Mouse (Mus musculus) stomach, postnatal 0 days (tissue): ENCODE data around the gene Rnf135. TPM values are rescaled to one million over a fixed set of nuclear protein-coding genes. Genes with fewer than 3 reads are reported as not detected.
A peak's percentile ranks its signal among the peaks of the same experiment; 100 is the strongest.

Experiments
- ATAC-seq: fragments of 200-750 bp; cut with Nextera tagmentation; 2 replicates; pipeline ENCODE4 v1.8.0; 2017; ENCODE audit not compliant: low FRiP score, low TSS enrichment
- DNase-seq: peaks from one replicate; pipeline ENCODE4 v3.0.0-alpha.2; 2016; ENCODE audit warnings: low spot score
- H3K27ac ChIP-seq: fragments of 300-500 bp; sonication (generic); replicated peaks from 2 replicates; pipeline ENCODE4 v1.5.1; 2014; ENCODE audit warnings: mild to moderate bottlenecking, control low read depth
- H3K27me3 ChIP-seq: fragments of 300-500 bp; sonication (generic); 2 replicates; pipeline ENCODE4 v1.6.1; 2014; ENCODE audit warnings: low read length; ENCODE audit not compliant: control insufficient read depth, insufficient read depth
- H3K36me3 ChIP-seq: fragments of 300-500 bp; sonication (generic); 2 replicates; pipeline ENCODE4 v1.6.1; 2014; ENCODE audit warnings: low read length, mixed read lengths; ENCODE audit not compliant: control insufficient read depth, insufficient read depth
- H3K4me1 ChIP-seq: fragments of 300-500 bp; sonication (generic); replicated peaks from 2 replicates; pipeline ENCODE4 v1.6.1; 2014; ENCODE audit warnings: antibody characterized with exemption; ENCODE audit not compliant: control insufficient read depth, insufficient read depth
- H3K4me2 ChIP-seq: fragments of 300-500 bp; sonication (generic); replicated peaks from 2 replicates; pipeline ENCODE4 v1.6.1; 2014; ENCODE audit warnings: low read depth, mild to moderate bottlenecking, control low read depth, moderate library complexity
- H3K4me3 ChIP-seq: fragments of 300-500 bp; sonication (generic); 2 replicates; pipeline ENCODE4 v1.5.1; 2014; ENCODE audit warnings: low read depth, low read length, control low read depth
- H3K9ac ChIP-seq: fragments of 300-500 bp; sonication (generic); 2 replicates; pipeline ENCODE4 v1.6.1; 2014; ENCODE audit warnings: mild to moderate bottlenecking, low read length, control low read depth, mixed read lengths
- H3K9me3 ChIP-seq: fragments of 300-500 bp; sonication (generic); 2 replicates; pipeline ENCODE4 v1.6.1; 2016; ENCODE audit warnings: low read length; ENCODE audit not compliant: control insufficient read depth
- CTCF ChIP-seq: IDR thresholded peaks from 2 replicates; pipeline ENCODE4 v1.5.1; 2016; ENCODE audit warnings: antibody characterized with exemption, low read depth, mild to moderate bottlenecking, moderate library complexity
- EP300 ChIP-seq: optimal IDR thresholded peaks from 2 replicates; pipeline ENCODE3; 2016; ENCODE audit warnings: antibody characterized with exemption
- WGBS: fragments of 180-500 bp; shearing (Covaris S2); extraction: QIAGEN DNeasy Blood & Tissue Kit; methylation state at CpG from one replicate; pipeline ENCODE4 v1.1.7; 2014; 5-methylcytosine and 5-hydroxymethylcytosine counted together
- polyA plus RNA-seq: library from polyadenylated mRNA; unstranded; fragments of >200 nt; fragmentation: Nextera tagmentation; extraction: Ambion mirVana; gene quantifications from 2 replicates; pipeline ENCODE4 v1.2.1, GENCODE M21; 2015

The Rnf135 gene
- 7.5 and 8.8 TPM in 2 replicates for polyA plus RNA-seq

GRCm38 (mm10) chr11:80183705-80184255 is at the start of gene Rnf135:
TSS of gene Rnf135 (plus strand) at chr11:80183851.
- ATAC-seq = peak; percentile 97
- Histone ChIP-seq H3K27ac (peak within 1 kb of the TSS; percentile 95), H3K4me1 (no peaks in the 10 kb centered on the region), H3K27me3 (no peaks in the 10 kb centered on the region), H3K4me2 (peak within 1 kb of the TSS; percentile 86), H3K4me3 (peak within 1 kb of the TSS; percentile 87), H3K9ac (peak within 1 kb of the TSS; percentile 92), H3K36me3 (no peaks in the 10 kb centered on the region; the same call in 1 of the 2 replicates), H3K9me3 (no peaks in the 10 kb centered on the region)
- TF ChIP-seq EP300 (no peak), CTCF (no peak)
- peak; percentile 94 for DNase-seq
- WGBS = 2% methylated on average over 32 of the region's 33 CpGs

DNA sequence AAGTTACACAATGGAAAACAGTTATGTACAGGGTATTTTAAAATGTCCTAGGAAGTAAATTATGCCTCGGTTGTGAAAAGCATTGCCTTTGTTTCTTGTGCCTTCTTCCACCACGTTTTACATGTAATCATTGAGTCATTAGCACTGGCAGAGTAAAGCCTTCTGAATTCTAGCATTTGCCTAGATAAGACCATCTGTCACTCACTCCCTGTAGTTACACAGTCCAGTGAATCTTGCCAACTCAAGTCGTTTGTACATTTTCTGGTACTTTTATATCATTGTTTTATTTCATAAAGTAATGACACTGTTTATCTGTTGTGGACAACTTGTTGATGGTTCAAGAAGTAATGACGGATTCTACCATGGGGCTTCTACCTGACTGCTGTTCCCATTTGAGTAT is 48.9 kb upstream of the Rnf135 start:
- ATAC-seq = no peak
- no peak overlapping the region for H3K27ac ChIP-seq
- WGBS = 61% methylated on average over 4 of the region's 4 CpGs
- H3K9me3 ChIP-seq = no peaks in the 10 kb centered on the region
- TF ChIP-seq EP300 (no peak), CTCF (no peak)
- no peak overlapping the region for H3K4me2 ChIP-seq
- peaks cover 7% of the 10 kb centered on the region; the same call in 1 of the 2 replicates for H3K36me3 ChIP-seq
- DNase-seq = no peak
- no peaks in the 10 kb centered on the region for H3K27me3 ChIP-seq
- H3K4me3 ChIP-seq = no peak overlapping the region
- no peak overlapping the region for H3K9ac ChIP-seq
- H3K4me1 ChIP-seq = no peaks in the 10 kb centered on the region

- ATAC-seq (no peak), DNase-seq (no peak)
- no peak overlapping the region for H3K4me3 ChIP-seq
- H3K9ac ChIP-seq = no peak overlapping the region
- H3K36me3 ChIP-seq = peaks cover 7% of the 10 kb centered on the region; the same call in 1 of the 2 replicates
- no peaks in the 10 kb centered on the region for H3K9me3 ChIP-seq
- no peak overlapping the region for H3K27ac ChIP-seq
- 90% methylated on average over 11 of the region's 11 CpGs for WGBS
- TF ChIP-seq CTCF (no peak), EP300 (no peak)
- no peaks in the 10 kb centered on the region for H3K4me1 ChIP-seq
- H3K27me3 ChIP-seq = no peaks in the 10 kb centered on the region
- H3K4me2 ChIP-seq = no peak overlapping the region
Observed at GRCm38 (mm10) chr11:80135954-80136683, 47.5 kb upstream of the Rnf135 start.

GRCm38 (mm10) chr11:80136786-80137185 is 46.9 kb upstream of the Rnf135 start:
- DNase-seq = no peak
- WGBS = 86% methylated on average over 13 of the region's 13 CpGs
- ATAC-seq = no peak
- H3K27ac ChIP-seq = no peak overlapping the region
- H3K4me3 ChIP-seq = no peak overlapping the region
- H3K36me3 ChIP-seq = peaks cover 5% of the 10 kb centered on the region; the same call in 1 of the 2 replicates
- H3K4me1 ChIP-seq = no peaks in the 10 kb centered on the region
- no peak overlapping the region for H3K4me2 ChIP-seq
- H3K9ac ChIP-seq = no peak overlapping the region
- TF ChIP-seq EP300 (no peak), CTCF (no peak)
- no peaks in the 10 kb centered on the region for H3K27me3 ChIP-seq
- no peaks in the 10 kb centered on the region for H3K9me3 ChIP-seq

DNA sequence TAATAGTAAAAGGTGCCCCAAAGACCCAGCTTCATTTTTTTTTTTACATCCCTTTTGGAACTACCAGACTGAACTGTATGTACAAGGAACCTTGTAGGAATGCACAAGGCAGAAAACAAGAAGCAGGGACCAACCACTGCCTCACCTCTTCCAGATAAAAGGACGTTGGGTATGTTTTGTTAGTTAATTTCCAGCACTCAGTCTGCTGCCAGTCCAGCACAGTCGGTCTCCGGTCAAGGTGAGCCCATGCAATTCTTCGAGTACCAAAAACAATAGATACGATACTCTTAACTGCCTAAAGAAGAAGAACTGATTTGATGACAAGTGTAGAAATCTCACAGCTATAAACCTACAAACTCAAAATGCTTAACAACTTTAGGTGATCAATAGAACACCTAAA is 45.9 kb upstream of the Rnf135 start:
- no peak overlapping the region for H3K4me2 ChIP-seq
- no peak overlapping the region for H3K4me3 ChIP-seq
- ATAC-seq (no peak), DNase-seq (no peak)
- 83% methylated on average over 5 of the region's 5 CpGs for WGBS
- no peak overlapping the region for H3K9ac ChIP-seq
- TF ChIP-seq CTCF = no peak
- TF ChIP-seq EP300 = no peak
- peaks cover 2% of the 10 kb centered on the region; the same call in 1 of the 2 replicates for H3K36me3 ChIP-seq
- no peaks in the 10 kb centered on the region for H3K9me3 ChIP-seq
- H3K27me3 ChIP-seq = no peaks in the 10 kb centered on the region
- no peaks in the 10 kb centered on the region for H3K4me1 ChIP-seq
- no peak overlapping the region for H3K27ac ChIP-seq

- under 1% methylated on average over 40 of the region's 40 CpGs for WGBS
- no peaks in the 10 kb centered on the region for H3K27me3 ChIP-seq
- peak within 1 kb of the TSS; percentile 86 for H3K9ac ChIP-seq
- no peaks in the 10 kb centered on the region for H3K4me1 ChIP-seq
- peak within 1 kb of the TSS; percentile 81 for H3K4me3 ChIP-seq
- DNase-seq (peak; percentile 86), ATAC-seq (peak; percentile 89)
- no peaks in the 10 kb centered on the region for H3K9me3 ChIP-seq
- TF ChIP-seq EP300 (no peak), CTCF (no peak)
- H3K36me3 ChIP-seq = no peaks in the 10 kb centered on the region
- peak within 1 kb of the TSS; percentile 83 for H3K4me2 ChIP-seq
- H3K27ac ChIP-seq = peak within 1 kb of the TSS; percentile 89
Observed at GRCm38 (mm10) chr11:80141825-80142521, 41.7 kb upstream of the Rnf135 start, which contains the start of gene Tefm. TSS of gene Tefm (minus strand) at chr11:80142175.
